Mouse (Mus musculus): Measurements from ENCODE around the gene Mcfd2.

GRCm38 (mm10) chr17:87283055-87283754 lies 17.5 kb upstream of the Mcfd2 start:
- TF ChIP-seq CTCF (IDR thresholded peaks at IDR 0.05; ENCODE audit: borderline replicate concordance, insufficient read depth, low read depth, low read length) (no peak), POLR2A (IDR thresholded peaks at IDR 0.05; ENCODE audit: borderline replicate concordance, insufficient read depth, low read length) (no peak)

Measured in cerebellum, adult 2 months (tissue).